Mouse (Mus musculus): ENCODE measurements around the gene 1810062G17Rik. TPM values are rescaled to one million over a fixed set of nuclear protein-coding genes. Genes with fewer than 3 reads are reported as not detected.

Gene 1810062G17Rik
- polyA plus RNA-seq, 1 experiment from 2014 or later = 1.9 TPM

DNA sequence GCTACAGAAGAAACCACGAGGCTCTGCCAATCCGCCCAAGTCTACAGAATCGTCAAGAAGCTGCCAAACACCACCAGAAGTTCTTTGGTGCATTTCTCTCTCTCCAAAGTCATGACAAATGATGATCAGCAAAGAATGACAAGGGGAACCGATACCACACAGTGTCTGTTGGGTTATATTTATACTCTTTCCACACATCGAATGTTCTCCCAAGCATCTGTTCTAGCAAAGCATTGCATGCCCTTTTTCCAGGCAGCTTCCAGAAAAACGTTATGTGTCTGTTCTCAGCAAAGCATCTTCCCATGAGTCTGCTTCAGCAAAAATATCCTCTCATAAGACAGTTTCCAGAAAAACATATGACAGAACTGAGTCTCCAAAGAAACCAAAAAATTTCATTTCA lies 11.1 kb downstream of the 1810062G17Rik start:
- H3K27me3 ChIP-seq (ENCODE audit: insufficient read depth, low read length) = no peaks in the 10 kb centered on the region
- H3K9ac ChIP-seq (replicated peaks; ENCODE audit: low read length) = no peak overlapping the region
- H3K4me3 ChIP-seq (ENCODE audit: low read length) = no peak overlapping the region
- no peak overlapping the region for H3K27ac ChIP-seq (ENCODE audit: low read length)
- no peak overlapping the region for H3K4me2 ChIP-seq (replicated peaks; ENCODE audit: low read depth, low read length)
- WGBS = 90% methylated on average over 6 of the region's 6 CpGs
- no peaks in the 10 kb centered on the region for H3K9me3 ChIP-seq (ENCODE audit: low read length)
- H3K4me1 ChIP-seq (ENCODE audit: insufficient read depth, low read length) = peaks cover 9% of the 10 kb centered on the region; the same call in 1 of the 2 replicates
- H3K36me3 ChIP-seq (ENCODE audit: insufficient read depth, low read length) = no peaks in the 10 kb centered on the region
- no peak for ATAC-seq (ENCODE audit: low FRiP score, low TSS enrichment)

DNA sequence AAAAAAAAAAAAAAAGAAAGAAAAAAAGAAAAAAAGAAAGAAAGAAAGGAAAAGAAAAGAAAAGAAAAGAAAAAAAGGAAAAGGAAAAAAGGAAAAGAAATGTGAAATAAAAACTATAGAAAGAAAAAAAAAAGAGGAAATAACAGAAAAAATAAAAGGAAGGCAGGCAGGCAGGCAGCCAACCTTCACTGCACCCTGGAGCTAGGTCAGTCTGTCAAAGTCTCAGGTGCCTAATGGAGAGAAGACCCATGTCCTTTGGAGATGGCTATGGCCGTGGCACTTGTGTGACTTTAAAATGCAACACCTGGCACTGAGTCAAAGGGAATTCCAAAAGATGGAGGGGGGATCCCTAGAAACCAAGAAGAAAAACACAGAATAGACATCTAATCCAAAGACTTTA lies 12.6 kb downstream of the 1810062G17Rik start:
- no peaks in the 10 kb centered on the region for H3K9me3 ChIP-seq (ENCODE audit: low read length)
- no peak overlapping the region for H3K4me2 ChIP-seq (replicated peaks; ENCODE audit: low read depth, low read length)
- no peaks in the 10 kb centered on the region for H3K36me3 ChIP-seq (ENCODE audit: insufficient read depth, low read length)
- WGBS = 36% methylated on average over 1 of the region's 1 CpGs
- H3K27me3 ChIP-seq (ENCODE audit: insufficient read depth, low read length) = no peaks in the 10 kb centered on the region
- ATAC-seq (ENCODE audit: low FRiP score, low TSS enrichment) = no peak
- H3K27ac ChIP-seq (ENCODE audit: low read length) = no peak overlapping the region
- no peaks in the 10 kb centered on the region; the same call in 1 of the 2 replicates for H3K4me1 ChIP-seq (ENCODE audit: insufficient read depth, low read length)
- no peak overlapping the region for H3K4me3 ChIP-seq (ENCODE audit: low read length)
- H3K9ac ChIP-seq (replicated peaks; ENCODE audit: low read length) = no peak overlapping the region

DNA sequence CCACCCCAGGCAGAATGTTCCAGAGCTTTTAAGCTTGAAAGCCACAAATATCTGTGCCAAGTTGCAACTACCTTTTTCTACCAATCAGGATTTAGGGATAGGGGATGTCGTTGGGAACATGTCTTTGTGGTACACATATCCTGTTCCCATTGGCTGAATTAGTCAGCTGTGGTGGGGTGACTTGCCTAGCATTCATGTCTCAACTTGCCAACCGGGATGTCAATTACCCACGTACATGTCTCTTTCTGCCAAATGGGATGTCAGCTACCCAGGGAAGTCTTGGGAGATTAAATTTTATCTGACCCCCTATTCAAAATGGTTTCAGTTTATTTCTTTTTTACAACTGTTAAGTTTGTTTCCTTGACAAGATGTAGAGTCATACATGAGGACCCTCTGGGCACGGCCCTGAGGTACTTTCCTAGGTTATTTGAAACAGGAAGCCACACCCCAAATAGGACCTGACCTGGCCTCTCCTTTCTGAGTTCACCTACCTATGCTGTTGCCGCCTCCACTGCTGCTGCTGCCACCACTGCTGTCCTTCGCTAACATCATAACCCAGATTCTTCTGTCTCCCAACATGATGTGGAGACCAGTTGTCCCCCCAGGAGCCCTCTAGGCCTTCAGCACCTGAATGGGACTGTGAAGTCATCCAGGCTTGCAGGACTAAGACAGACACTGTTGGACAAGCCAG lies 13.3 kb downstream of the 1810062G17Rik start:
- no peaks in the 10 kb centered on the region for H3K4me1 ChIP-seq (ENCODE audit: insufficient read depth, low read length)
- H3K36me3 ChIP-seq (ENCODE audit: insufficient read depth, low read length) = no peaks in the 10 kb centered on the region
- no peak overlapping the region for H3K4me2 ChIP-seq (replicated peaks; ENCODE audit: low read depth, low read length)
- H3K9me3 ChIP-seq (ENCODE audit: low read length) = no peaks in the 10 kb centered on the region
- no peak overlapping the region for H3K4me3 ChIP-seq (ENCODE audit: low read length)
- ATAC-seq (ENCODE audit: low FRiP score, low TSS enrichment) = no peak
- no peaks in the 10 kb centered on the region for H3K27me3 ChIP-seq (ENCODE audit: insufficient read depth, low read length)
- no peak overlapping the region for H3K9ac ChIP-seq (replicated peaks; ENCODE audit: low read length)
- no peak overlapping the region for H3K27ac ChIP-seq (ENCODE audit: low read length)
- WGBS = 85% methylated on average over 6 of the region's 6 CpGs

DNA sequence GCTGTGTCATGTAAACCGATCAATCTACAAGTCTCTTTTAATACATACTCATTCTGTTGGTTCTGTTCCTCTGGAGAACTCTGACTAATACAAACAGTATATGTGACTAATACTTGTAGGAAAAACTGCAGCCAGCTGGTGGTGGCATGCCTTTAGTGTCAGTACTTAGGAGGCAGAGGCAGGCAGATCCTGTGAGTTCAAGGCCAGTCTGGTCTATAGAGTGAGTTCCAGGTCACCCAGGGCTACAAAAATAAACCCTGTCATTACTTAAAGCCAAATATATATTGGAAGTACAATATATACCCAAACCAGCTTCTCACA lies 13.8 kb downstream of the 1810062G17Rik start:
- Histone ChIP-seq H3K9ac (replicated peaks; ENCODE audit: low read length) (no peak overlapping the region), H3K27ac (ENCODE audit: low read length) (no peak overlapping the region), H3K4me1 (ENCODE audit: insufficient read depth, low read length) (no peaks in the 10 kb centered on the region), H3K36me3 (ENCODE audit: insufficient read depth, low read length) (no peaks in the 10 kb centered on the region), H3K9me3 (ENCODE audit: low read length) (no peaks in the 10 kb centered on the region), H3K27me3 (ENCODE audit: insufficient read depth, low read length) (no peaks in the 10 kb centered on the region), H3K4me2 (replicated peaks; ENCODE audit: low read depth, low read length) (no peak overlapping the region), H3K4me3 (ENCODE audit: low read length) (no peak overlapping the region)
- WGBS = 96% methylated on average over 1 of the region's 1 CpGs
- ATAC-seq (ENCODE audit: low FRiP score, low TSS enrichment) = no peak

DNA sequence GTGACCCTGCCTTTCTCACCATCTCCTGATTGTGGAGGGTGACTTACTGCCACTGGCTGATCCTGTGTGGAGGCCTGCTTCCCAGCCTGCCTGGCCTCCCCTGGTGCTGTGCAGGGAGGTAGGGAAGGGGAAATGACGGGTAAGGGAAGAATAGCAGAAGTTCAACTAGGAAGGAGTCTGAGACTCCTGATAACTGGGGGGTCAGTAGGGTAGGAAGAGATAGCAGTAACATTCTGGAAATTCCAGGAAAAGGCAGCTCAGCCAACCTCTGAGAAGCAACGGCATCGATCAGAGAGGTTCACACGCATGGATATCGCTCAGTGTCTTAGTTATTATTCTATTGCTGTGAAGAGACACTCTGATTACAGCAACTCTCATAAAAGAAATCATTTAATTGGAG lies 15.8 kb downstream of the 1810062G17Rik start:
- H3K4me2 ChIP-seq (replicated peaks; ENCODE audit: low read depth, low read length) = no peak overlapping the region
- ATAC-seq (ENCODE audit: low FRiP score, low TSS enrichment) = no peak
- no peaks in the 10 kb centered on the region for H3K4me1 ChIP-seq (ENCODE audit: insufficient read depth, low read length)
- no peaks in the 10 kb centered on the region for H3K27me3 ChIP-seq (ENCODE audit: insufficient read depth, low read length)
- no peak overlapping the region for H3K4me3 ChIP-seq (ENCODE audit: low read length)
- H3K36me3 ChIP-seq (ENCODE audit: insufficient read depth, low read length) = no peaks in the 10 kb centered on the region
- no peak overlapping the region for H3K27ac ChIP-seq (ENCODE audit: low read length)
- 86% methylated on average over 5 of the region's 5 CpGs for WGBS
- H3K9me3 ChIP-seq (ENCODE audit: low read length) = no peaks in the 10 kb centered on the region
- H3K9ac ChIP-seq (replicated peaks; ENCODE audit: low read length) = no peak overlapping the region

DNA sequence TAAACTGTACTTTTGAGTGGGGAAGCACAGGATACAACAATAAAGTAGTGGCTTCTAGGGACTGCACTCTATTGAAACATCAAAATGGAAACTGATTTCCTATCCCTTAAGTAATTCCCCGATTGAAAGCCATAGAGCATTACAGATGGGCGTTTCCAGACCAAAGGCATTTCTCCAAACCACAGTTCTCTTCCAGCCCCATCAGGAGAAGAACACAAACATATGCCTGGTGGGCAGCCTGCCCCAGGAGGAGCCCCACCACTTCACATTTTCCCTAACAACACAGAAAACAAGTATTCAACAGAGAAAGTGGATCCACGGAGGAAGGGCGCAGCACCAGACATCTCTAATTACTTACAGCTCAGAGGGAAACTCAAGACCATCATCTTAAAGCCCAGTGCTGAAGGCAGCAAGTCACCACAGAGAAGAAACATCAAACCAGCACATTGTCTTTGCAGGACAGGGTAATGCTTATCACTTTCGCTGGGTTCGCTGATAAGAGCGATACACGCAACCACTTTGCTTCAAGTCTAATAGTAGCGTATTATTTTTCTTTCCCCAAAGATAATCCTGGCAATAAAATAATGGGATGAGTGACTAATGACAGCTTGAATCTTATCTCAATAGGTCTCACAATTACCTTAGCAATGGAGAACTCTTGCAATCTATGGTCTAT lies 17.1 kb downstream of the 1810062G17Rik start:
- Histone ChIP-seq H3K4me3 (ENCODE audit: low read length) (no peak overlapping the region), H3K4me2 (replicated peaks; ENCODE audit: low read depth, low read length) (no peak overlapping the region), H3K27ac (ENCODE audit: low read length) (no peak overlapping the region), H3K9me3 (ENCODE audit: low read length) (no peaks in the 10 kb centered on the region), H3K27me3 (ENCODE audit: insufficient read depth, low read length) (no peaks in the 10 kb centered on the region), H3K36me3 (ENCODE audit: insufficient read depth, low read length) (no peaks in the 10 kb centered on the region), H3K9ac (replicated peaks; ENCODE audit: low read length) (no peak overlapping the region), H3K4me1 (ENCODE audit: insufficient read depth, low read length) (no peaks in the 10 kb centered on the region)
- ATAC-seq (ENCODE audit: low FRiP score, low TSS enrichment) = no peak
- 83% methylated on average over 9 of the region's 9 CpGs for WGBS

DNA sequence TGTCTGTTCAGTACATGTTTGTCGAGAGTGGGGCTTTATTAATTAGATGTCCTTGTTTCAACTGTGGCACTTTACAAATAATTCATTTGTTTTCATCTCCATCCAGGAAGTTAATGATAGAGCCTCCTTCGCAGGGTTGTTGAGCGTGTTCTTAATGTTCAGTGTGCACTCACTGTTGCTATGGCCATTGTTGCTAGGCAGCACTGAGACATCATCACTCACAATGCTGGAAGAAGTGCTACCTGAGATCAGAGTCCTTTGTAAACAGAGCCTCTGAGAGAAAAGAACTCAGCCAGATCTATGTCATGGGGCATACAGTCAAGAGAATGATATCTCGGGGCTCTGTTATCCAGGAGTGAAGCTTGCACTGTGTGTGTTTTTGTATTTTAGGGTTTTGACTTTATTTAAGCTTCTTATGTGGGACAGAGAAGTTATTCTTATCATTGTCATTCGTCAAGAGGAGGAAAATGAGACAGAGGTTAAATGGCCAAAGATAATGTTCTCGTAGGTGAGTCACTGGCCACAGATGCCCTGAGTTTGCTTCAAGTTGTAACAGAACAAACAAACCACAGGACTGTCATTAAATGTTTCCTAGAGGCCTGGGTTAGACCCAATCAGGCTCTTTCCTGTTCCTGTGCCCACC lies 18.0 kb downstream of the 1810062G17Rik start:
- H3K27ac ChIP-seq (ENCODE audit: low read length) = no peak overlapping the region
- WGBS = 63% methylated on average over 6 of the region's 6 CpGs
- H3K4me1 ChIP-seq (ENCODE audit: insufficient read depth, low read length) = no peaks in the 10 kb centered on the region
- no peaks in the 10 kb centered on the region for H3K9me3 ChIP-seq (ENCODE audit: low read length)
- H3K27me3 ChIP-seq (ENCODE audit: insufficient read depth, low read length) = no peaks in the 10 kb centered on the region
- ATAC-seq (ENCODE audit: low FRiP score, low TSS enrichment) = no peak
- H3K9ac ChIP-seq (replicated peaks; ENCODE audit: low read length) = no peak overlapping the region
- H3K36me3 ChIP-seq (ENCODE audit: insufficient read depth, low read length) = no peaks in the 10 kb centered on the region
- H3K4me3 ChIP-seq (ENCODE audit: low read length) = no peak overlapping the region
- no peak overlapping the region for H3K4me2 ChIP-seq (replicated peaks; ENCODE audit: low read depth, low read length)

DNA sequence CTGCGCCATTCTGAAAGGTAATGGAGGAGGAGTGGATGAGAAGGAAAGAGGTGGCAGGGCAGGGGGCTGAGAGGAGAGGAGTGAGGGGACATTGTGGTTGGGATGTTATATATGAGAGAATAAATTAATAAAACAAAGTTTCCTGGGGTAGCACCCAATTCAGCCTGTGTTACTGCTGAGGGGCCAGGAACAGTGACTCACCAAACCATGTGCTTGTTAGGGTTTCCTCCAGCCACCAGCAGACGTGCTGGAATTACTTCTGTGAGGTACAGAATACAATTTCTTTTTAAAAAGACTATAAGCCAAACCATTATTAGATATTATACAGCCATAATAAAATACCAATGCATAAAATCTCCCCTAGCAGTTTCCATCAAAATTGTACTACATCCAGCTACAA lies 18.9 kb downstream of the 1810062G17Rik start:
- H3K4me1 ChIP-seq (ENCODE audit: insufficient read depth, low read length) = no peaks in the 10 kb centered on the region
- no peaks in the 10 kb centered on the region for H3K9me3 ChIP-seq (ENCODE audit: low read length)
- H3K4me2 ChIP-seq (replicated peaks; ENCODE audit: low read depth, low read length) = no peak overlapping the region
- no peaks in the 10 kb centered on the region for H3K36me3 ChIP-seq (ENCODE audit: insufficient read depth, low read length)
- 81% methylated on average over 2 of the region's 2 CpGs for WGBS
- ATAC-seq (ENCODE audit: low FRiP score, low TSS enrichment) = no peak
- H3K9ac ChIP-seq (replicated peaks; ENCODE audit: low read length) = no peak overlapping the region
- H3K27me3 ChIP-seq (ENCODE audit: insufficient read depth, low read length) = no peaks in the 10 kb centered on the region
- H3K4me3 ChIP-seq (ENCODE audit: low read length) = no peak overlapping the region
- H3K27ac ChIP-seq (ENCODE audit: low read length) = no peak overlapping the region

DNA sequence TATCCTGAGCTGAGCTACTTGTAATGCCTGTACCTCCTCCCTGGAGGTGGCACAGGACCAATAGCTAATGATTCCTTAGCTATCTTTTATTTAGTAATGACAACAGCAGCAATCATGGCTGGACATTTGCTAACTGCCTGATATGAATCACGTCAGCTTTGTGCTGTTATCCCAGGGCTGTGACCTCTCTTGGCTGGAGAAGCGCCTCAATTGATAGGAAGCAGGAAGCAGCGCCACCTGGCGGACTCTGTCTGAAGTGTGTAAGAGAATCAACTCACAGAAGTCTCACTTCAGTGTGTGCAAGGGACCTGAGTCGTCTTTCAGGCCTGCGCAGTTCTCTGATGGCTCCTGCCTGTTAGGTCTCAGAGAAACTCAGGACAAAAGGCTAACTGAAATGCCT lies 19.7 kb downstream of the 1810062G17Rik start:
- Histone ChIP-seq H3K9ac (replicated peaks; ENCODE audit: low read length) (0 out of 2 replicates have a peak overlapping the region, but pooled peaks have one; percentile 18), H3K4me3 (ENCODE audit: low read length) (no peak overlapping the region), H3K9me3 (ENCODE audit: low read length) (no peaks in the 10 kb centered on the region), H3K27ac (ENCODE audit: low read length) (no peak overlapping the region), H3K4me1 (ENCODE audit: insufficient read depth, low read length) (no peaks in the 10 kb centered on the region), H3K36me3 (ENCODE audit: insufficient read depth, low read length) (no peaks in the 10 kb centered on the region), H3K27me3 (ENCODE audit: insufficient read depth, low read length) (no peaks in the 10 kb centered on the region), H3K4me2 (replicated peaks; ENCODE audit: low read depth, low read length) (peak overlapping the region; percentile 32)
- peak; percentile 83 for ATAC-seq (ENCODE audit: low FRiP score, low TSS enrichment)
- WGBS = 8% methylated on average over 6 of the region's 6 CpGs

DNA sequence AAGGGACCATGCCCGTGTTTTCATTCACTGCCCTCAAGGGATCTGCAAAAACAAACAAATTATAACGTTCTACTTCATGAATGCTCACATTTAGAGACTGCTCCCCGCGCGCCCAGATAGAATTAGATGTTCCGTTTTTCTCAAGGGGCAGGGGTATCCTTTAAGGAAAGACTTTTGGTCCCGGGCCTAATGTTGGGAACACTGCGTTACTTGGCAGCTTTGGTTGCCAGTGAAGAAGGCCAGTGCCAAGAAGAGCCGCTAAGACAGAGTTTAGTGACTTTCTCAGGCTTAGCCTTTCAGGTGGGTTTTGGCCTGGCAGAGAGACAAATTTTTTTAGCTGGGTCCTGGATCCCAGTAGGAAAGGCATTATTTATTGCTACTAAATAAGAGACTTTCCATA lies 20.5 kb downstream of the 1810062G17Rik start:
- Histone ChIP-seq H3K27me3 (ENCODE audit: insufficient read depth, low read length) (no peaks in the 10 kb centered on the region), H3K27ac (ENCODE audit: low read length) (no peak overlapping the region), H3K9ac (replicated peaks; ENCODE audit: low read length) (no peak overlapping the region), H3K4me1 (ENCODE audit: insufficient read depth, low read length) (no peaks in the 10 kb centered on the region), H3K36me3 (ENCODE audit: insufficient read depth, low read length) (no peaks in the 10 kb centered on the region), H3K4me2 (replicated peaks; ENCODE audit: low read depth, low read length) (no peak overlapping the region), H3K4me3 (ENCODE audit: low read length) (no peak overlapping the region), H3K9me3 (ENCODE audit: low read length) (no peaks in the 10 kb centered on the region)
- WGBS = 86% methylated on average over 9 of the region's 9 CpGs
- no peak for ATAC-seq (ENCODE audit: low FRiP score, low TSS enrichment)
